8 mouse cellular contexts compared by ENCODE assay signal in the genomic region with DNA sequence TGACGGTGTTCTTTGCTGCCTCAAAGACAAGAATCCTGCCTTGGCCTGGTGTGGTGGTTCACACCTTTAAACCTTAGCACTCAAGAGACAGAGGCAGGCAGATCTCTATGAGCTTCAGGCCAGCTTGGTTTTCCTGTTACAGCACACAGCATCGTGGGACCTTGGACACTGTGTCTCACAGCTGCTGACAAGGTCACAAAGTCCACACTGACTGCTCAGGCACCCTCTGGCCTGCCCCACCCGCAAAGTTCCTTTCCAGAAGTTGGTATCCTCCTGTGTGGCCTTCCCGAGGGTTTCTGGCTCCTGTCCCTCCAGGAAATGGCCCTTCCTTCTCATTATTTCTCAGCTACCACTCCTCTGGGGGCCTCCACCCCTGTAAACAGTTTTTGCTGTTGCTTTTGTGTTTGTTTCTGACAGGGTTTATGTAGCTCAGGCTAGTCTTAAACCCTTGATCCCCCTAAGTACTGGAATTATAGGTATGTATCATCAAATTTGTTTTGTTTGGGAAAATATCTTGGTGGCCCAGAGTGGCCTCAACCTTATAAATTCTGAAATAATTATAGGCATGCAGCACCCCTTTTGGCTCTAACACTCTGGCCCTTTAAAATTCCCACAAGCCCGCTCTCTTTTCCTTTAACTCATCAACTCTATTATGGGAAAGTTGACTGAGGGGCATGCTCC. TPM values are rescaled to one million over a fixed set of nuclear protein-coding genes. Genes with fewer than 3 reads are reported as not detected.
DNase-seq lines count a peak whose midpoint lies in the region; ATAC-seq and TF ChIP-seq lines count a peak whose summit lies in the region.

A gene (plus strand): TSS at position 631 of the 681 bp plus-strand sequence.

- no peak within 1 kb of the TSS for H3K4me2 ChIP-seq in heart, embryonic 11.5 days
- H3K4me2 ChIP-seq in midbrain, embryonic 14.5 days (ENCODE audit: low read length), result no peak within 1 kb of the TSS

- no peak within 1 kb of the TSS for H3K4me3 ChIP-seq in lung, adult 2 months (replicated peaks; ENCODE audit: extremely low read depth, low read depth, low read length)
- H3K4me3 ChIP-seq in embryonic facial prominence, embryonic 10.5 days, result no peak within 1 kb of the TSS
- no peak within 1 kb of the TSS for H3K4me3 ChIP-seq in heart, embryonic 11.5 days (ENCODE audit: low read depth, low read length)
- H3K4me3 ChIP-seq in midbrain, embryonic 14.5 days (replicated peaks; ENCODE audit: low read depth, low read length), result no peak within 1 kb of the TSS

- H3K9me3 ChIP-seq in embryonic facial prominence, embryonic 10.5 days, result no peaks in the 10 kb centered on the region
- H3K9me3 ChIP-seq in heart, embryonic 11.5 days (replicated peaks; ENCODE audit: control insufficient read depth, low read length), result no peaks in the 10 kb centered on the region
- no peaks in the 10 kb centered on the region for H3K9me3 ChIP-seq in midbrain, embryonic 14.5 days (ENCODE audit: control insufficient read depth, low read length)

- no peak for TF ChIP-seq CTCF in lung, adult 2 months (IDR thresholded peaks at IDR 0.05; ENCODE audit: insufficient read depth, low read length)

- DNase-seq in lung, adult 2 months, result no peak
- DNase-seq in lung, postnatal 25 days (ENCODE audit: low spot score), result no peak
- DNase-seq in embryonic facial prominence, embryonic 10.5 days (ENCODE audit: low spot score), result no peak
- no peak for DNase-seq in layer of hippocampus, postnatal 25 days (ENCODE audit: extremely low spot score in 1 of 2, low spot score in 1 of 2)
- DNase-seq in midbrain, embryonic 14.5 days, result no peak
- DNase-seq in cerebellum, adult 9-11 months, result no peak
- DNase-seq in ovary, postnatal 36 days (ENCODE audit: low spot score), result no peak

- H3K36me3 ChIP-seq in embryonic facial prominence, embryonic 10.5 days (replicated peaks), result no peaks in the 10 kb centered on the region
- H3K36me3 ChIP-seq in heart, embryonic 11.5 days (ENCODE audit: control insufficient read depth, insufficient read depth, low read length), result no peaks in the 10 kb centered on the region
- H3K36me3 ChIP-seq in midbrain, embryonic 14.5 days (ENCODE audit: control insufficient read depth, insufficient read depth, low read length), result no peaks in the 10 kb centered on the region

- WGBS in lung, adult 2 months, result 55% methylated on average over 5 of the region's 5 CpGs
- WGBS in embryonic facial prominence, embryonic 10.5 days, result 71% methylated on average over 5 of the region's 5 CpGs
- 63% methylated on average over 5 of the region's 5 CpGs for WGBS in heart, embryonic 11.5 days (ENCODE audit: insufficient replicate concordance)
- 83% methylated on average over 5 of the region's 5 CpGs for WGBS in midbrain, embryonic 14.5 days

- no peaks in the 10 kb centered on the region for H3K27me3 ChIP-seq in embryonic facial prominence, embryonic 10.5 days (replicated peaks; ENCODE audit: low read depth, poor library complexity, severe bottlenecking)
- H3K27me3 ChIP-seq in heart, embryonic 11.5 days (ENCODE audit: control insufficient read depth, insufficient read depth, low read length), result no peaks in the 10 kb centered on the region
- no peaks in the 10 kb centered on the region for H3K27me3 ChIP-seq in midbrain, embryonic 14.5 days (ENCODE audit: control insufficient read depth, insufficient read depth, low read length)

- no peak for TF ChIP-seq POLR2A in lung, adult 2 months (IDR thresholded peaks at IDR 0.05; ENCODE audit: borderline replicate concordance, extremely low read depth, low read depth, low read length)

- no peak for ATAC-seq in heart, embryonic 11.5 days (replicated peaks; ENCODE audit: insufficient number of reproducible peaks, low FRiP score, low TSS enrichment)
- ATAC-seq in midbrain, embryonic 14.5 days (ENCODE audit: low FRiP score, low TSS enrichment), result no peak

- no peaks in the 10 kb centered on the region for H3K4me1 ChIP-seq in lung, adult 2 months (ENCODE audit: control insufficient read depth, insufficient read depth, low read length)
- H3K4me1 ChIP-seq in embryonic facial prominence, embryonic 10.5 days, result peaks cover 9% of the 10 kb centered on the region
- H3K4me1 ChIP-seq in heart, embryonic 11.5 days (ENCODE audit: control insufficient read depth, insufficient read depth, low read length), result peaks cover 11% of the 10 kb centered on the region
- H3K4me1 ChIP-seq in midbrain, embryonic 14.5 days (ENCODE audit: control insufficient read depth, insufficient read depth, low read length), result no peaks in the 10 kb centered on the region

- no peak within 1 kb of the TSS for H3K27ac ChIP-seq in embryonic facial prominence, embryonic 10.5 days (replicated peaks)
- no peak within 1 kb of the TSS for H3K27ac ChIP-seq in heart, embryonic 11.5 days (ENCODE audit: low read depth, low read length)
- H3K27ac ChIP-seq in midbrain, embryonic 14.5 days (replicated peaks; ENCODE audit: low read depth, low read length), result no peak within 1 kb of the TSS

- H3K9ac ChIP-seq in heart, embryonic 11.5 days (ENCODE audit: low read depth, low read length), result no peak within 1 kb of the TSS
- H3K9ac ChIP-seq in midbrain, embryonic 14.5 days (replicated peaks; ENCODE audit: low read length), result no peak within 1 kb of the TSS

RNA-seq across cellular contexts. Expression of the gene that starts here (rescaled TPM):
- polyA plus RNA-seq in lung, adult 2 months (2012; rRNA removed), result 60.3 and 65.4 TPM in 2 replicates
- 54.9 and 59.4 TPM in 2 replicates for polyA plus RNA-seq in embryonic facial prominence, embryonic 10.5 days (2016; fragmentation: Nextera tagmentation; extraction: Ambion mirVana)
- polyA plus RNA-seq in heart, embryonic 11.5 days (2014; fragmentation: Nextera tagmentation; extraction: Ambion mirVana), result 64.9 and 83.5 TPM in 2 replicates
- total RNA-seq in layer of hippocampus, postnatal 25 days (2021), result 10 to 100 TPM; 46.3 to 46.5 TPM
- 31.3 and 33.6 TPM in 2 replicates for polyA plus RNA-seq in midbrain, embryonic 14.5 days (2014; fragmentation: Nextera tagmentation; extraction: Ambion mirVana)
